Mouse (Mus musculus) G1E-ER4 (cell line): ENCODE measurements around the gene Pip4k2a. TPM values are rescaled to one million over a fixed set of nuclear protein-coding genes. Genes with fewer than 3 reads are reported as not detected.

ENCODE experiments used
- GATA1 ChIP-seq: IDR thresholded peaks from one replicate; pipeline ENCODE4 v1.8.0; 2012; ENCODE audit warnings: low read length, inconsistent platforms
- polyA plus RNA-seq: library from polyadenylated mRNA; stranded (reverse); fragments of >175 nt; gene quantifications from 2 replicates; pipeline ENCODE4 v1.2.3, GENCODE M21; 2012

Gene Pip4k2a
- polyA plus RNA-seq, 1 experiment, result 53.8 TPM

DNA sequence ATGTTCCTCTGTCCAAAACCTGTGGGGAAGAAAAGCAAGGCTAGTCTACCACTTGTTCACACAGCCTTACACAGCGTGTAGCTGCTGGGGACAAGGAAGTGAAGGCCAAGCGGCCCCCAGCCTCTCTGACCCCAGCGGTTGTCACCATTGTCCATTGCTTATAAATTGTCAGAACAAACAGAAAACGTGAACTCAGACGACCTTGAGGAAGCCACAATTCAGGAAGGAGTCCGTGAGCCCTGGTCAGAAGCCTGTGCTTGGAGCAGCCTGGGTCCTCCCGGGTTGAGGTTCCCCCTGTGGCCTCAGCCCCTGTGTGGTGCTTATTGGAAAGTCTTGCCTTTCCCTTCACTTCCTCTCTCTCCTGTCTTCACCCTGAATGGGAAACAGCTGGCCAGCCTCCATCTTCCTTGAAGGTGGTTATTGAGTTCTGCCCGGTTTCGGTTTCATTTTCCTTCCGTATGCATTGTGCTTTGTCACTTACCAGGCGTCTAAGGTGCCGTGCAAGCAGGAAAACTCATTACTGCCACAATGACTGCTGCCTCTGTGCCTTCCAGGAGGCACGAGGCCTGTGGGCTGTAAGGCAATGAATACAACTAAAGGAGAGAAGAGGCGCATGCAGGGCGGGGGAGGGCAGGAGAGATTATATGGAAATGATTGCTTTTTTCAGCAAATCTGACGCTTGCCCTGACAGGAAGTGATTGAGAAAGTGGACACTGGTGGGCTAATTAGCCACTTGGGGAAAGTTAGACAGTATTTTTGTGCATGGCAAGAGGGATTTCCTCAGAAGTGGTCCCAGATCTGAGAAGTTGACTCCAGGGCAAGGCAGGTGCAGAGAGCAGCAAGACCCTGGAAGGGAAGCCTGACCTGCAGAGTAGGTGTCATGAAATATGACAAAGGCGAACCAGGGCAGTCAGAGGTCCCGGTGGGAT, 176.2 kb downstream of the Pip4k2a start:
- TF ChIP-seq GATA1, result no peak

DNA sequence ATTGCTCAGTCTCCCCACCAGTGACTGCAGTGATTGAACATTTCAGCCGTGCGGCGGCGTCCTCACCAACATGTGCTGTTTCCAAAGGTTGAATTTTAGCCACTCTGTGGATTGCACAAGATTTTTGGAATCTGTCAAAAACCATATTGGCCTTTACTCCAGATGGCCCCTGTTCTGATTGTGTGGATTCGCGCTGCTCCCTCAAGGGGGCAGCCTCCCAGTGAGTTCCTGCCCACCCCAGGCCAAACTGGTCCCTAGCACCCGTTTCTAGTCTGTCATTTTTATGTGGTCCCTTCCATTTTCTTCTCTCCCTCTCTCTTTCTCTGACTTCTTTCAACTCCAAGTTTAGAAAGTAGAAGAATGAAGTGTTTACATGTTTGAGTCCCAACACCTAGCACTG, 178.4 kb downstream of the Pip4k2a start:
- no peak for TF ChIP-seq GATA1

DNA sequence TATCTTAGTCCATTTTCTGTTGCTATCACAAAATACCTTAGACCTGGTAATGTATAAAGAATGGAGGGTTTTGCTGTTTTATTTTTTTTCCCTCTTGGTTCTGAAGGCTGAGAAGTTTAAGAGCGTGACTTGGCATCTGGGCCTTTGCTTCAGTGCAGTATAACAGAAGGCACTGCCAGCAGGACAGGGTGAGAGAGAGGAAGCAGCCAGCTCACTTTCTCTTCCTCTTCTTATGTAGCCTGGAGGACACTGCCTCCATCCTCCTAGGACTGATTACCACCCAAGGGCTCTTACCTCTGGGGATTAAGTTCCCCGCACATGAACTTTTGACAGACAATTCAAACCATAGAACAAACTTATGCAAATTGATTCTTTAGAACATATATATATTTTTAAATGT, 181.9 kb downstream of the Pip4k2a start:
- TF ChIP-seq GATA1, result no peak

DNA sequence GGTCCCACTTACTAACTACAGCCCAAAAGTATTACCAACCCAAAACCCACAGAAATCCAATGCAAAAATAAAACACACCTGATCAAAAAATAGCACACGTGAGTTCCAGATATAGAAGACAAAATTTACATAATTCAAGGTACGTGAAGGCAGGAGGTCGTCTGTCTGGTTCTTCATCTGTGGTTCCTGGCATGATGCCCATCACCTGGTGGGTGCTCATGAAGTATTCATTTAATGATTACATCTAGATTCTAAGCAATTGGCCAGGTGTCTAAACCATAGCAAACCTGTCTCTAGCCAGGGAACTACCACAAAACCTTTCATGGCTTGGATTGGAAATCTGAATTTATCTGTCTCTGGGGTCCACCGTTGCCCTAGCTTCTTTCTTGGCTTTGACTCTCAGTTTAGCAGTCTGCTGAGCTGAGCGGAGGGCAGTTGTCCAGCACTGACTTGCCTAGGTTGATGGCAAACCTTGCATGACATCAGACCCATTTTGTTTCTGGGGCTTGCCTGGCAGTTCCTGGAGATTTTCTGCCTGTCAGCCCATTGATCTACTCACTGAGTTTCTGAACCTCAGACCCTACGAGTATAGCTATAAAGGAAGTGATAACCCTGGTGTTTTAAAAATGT, 182.5 kb downstream of the Pip4k2a start:
- TF ChIP-seq GATA1, result no peak

DNA sequence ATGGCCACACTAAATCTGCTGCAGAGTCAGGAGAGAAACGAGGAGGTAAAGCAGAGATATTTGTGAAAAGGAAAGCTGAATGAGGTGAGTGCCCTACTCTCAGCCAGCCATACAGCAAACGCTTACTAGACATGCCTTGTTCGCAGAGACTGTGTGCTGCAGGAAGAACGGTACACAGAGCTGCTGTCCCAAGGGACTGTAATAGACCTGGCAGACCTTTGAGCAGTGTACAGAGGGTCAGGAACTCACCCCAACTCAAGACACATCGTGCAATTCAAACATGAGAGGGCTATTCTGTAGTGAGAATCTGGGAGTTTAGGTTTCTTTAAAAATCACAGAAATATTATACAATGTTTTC, 183.5 kb downstream of the Pip4k2a start:
- no peak for TF ChIP-seq GATA1

DNA sequence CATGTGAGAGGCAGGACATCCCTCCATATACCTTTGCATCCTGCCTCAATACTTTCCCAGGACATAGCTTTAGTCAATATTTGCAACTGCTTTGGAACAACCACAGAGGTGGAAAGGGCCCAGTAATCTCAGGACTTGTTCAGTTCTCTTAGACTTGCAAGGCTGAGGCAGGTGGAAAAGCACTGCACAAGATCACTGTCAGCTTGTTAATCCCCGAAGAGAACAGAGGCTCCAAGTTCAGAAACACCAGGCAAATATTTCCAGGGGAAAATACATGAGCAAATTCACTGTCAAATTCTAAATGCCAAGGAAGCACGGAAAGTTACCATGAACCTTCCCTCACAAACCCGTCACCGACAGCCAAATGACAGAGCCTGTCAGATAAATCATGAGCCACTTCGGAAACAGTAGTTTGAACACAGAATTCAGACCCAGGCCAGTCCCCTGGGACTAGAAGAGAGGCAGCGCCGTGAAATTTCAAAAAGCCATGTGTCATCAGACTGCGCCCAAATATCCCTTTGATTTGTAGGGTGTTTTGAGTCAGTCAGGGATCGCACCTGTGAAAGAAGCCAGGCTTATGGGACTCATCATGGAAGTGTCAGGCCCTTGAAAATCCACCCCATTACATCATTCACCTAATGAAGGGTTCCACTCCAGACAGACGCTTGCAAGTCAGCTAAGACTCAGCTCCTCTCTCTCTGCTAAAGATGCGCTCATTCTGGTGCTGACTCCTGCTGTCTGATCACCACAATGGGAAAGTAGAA, 184.1 kb downstream of the Pip4k2a start:
- TF ChIP-seq GATA1, result no peak

DNA sequence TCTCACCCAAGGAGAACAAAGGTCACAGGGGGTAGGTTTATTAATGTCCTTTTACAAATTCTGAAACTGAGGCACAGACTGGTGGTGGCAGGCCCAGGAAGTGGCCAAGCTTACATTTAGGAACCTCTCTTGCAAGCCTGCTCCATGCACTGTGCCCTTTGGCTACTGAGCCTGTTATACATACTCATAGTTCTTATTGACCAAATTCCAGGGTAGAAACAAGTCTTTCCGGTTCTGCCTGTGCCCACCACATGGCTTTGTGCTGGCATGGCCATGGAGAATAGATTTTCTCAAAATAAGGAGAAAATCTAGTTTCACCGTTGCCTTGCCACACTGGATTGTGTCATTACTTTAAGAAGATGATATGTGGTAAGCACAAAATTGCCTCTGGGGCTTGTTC, 190.0 kb downstream of the Pip4k2a start:
- TF ChIP-seq GATA1, result no peak

DNA sequence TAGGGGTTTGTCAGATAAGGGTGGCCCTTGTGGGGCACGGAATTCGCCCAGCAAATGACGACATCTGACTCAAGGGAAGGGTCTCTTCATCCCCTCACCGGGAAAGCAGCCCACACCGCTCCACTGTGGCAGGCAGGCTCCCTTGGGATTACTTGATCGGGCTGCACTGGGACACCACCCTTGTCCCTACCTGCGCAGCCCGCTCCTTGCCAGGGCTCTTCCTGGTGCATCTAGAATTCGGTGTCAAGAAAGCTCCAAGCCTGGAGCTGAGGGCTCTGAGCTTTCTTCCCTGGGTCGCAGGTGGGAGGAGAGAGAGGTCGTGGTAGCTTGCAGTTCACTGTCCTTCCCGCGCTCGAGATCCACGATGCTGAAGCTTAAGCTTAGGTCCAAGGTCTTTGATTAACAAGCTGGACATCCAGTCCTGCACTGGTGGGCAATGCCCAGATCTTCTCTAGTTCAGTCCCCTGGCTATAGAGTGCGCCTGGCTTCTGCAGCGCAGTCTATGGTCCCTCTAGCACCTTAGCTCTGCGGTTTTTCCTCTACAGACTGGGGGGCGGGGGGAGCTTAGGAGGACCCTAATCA, 196.6 kb downstream of the Pip4k2a start:
- no peak for TF ChIP-seq GATA1

DNA sequence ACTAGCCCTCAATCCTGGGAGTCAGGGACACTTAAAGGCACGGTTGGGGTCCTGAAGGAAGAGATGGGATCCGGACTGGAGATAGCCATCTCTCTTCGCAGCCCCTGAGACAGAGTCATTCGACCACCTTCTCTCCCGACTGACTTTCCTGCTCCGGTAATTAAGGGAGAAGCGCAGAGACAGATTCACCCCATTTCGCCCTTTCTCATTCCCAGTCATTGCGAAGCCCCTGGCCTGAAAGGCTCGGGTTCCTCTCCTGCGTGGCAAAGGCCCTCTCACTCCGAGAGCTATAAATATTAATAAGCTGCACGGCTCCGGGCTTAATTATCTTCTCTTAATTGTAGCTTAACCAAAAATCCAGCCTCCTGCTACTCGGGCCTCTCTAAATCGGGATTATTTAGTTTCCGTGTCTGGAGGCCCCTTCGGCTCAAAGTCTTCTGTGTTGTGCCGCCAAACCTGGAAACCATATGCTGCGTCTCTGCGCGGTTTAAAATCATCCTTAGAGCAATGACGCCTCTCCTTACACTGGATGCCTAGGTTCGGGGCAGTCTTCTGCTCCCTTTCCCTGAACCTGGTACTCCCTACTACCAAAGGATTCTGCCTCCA, 197.2 kb downstream of the Pip4k2a start:
- no peak for TF ChIP-seq GATA1

DNA sequence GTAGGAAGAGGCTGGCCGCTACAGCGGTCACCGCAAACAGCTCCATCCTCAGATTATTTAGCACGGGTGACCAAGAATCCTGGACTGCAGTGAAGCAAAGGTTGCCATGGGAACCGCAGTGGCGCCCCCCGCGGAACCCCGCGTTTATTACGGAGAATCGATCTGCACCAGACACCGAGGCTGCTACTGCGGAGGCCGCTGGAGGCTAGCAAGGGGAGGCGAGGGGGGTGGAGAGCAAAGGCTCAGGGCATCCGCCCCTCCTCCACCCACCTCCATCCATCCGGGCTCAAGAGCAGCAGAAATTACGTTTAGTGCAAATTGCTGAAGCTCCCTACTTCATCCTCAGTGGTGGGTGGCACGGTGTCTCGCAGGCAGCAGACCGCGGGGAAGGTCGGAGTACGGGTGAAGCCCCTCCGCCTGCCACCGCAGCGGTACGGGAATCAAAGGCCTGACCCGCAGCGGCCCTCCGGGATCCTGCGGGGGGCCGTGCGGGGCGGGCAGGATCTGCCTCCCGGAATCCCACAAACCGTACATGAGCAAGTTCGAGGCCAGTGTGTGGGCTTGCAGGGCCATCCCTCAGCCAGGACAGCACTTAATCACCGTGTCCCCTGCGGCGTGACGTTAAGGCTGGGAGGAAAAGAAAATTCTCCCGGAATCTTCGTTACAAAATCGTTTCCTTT, 197.8 kb downstream of the Pip4k2a start:
- no peak for TF ChIP-seq GATA1

DNA sequence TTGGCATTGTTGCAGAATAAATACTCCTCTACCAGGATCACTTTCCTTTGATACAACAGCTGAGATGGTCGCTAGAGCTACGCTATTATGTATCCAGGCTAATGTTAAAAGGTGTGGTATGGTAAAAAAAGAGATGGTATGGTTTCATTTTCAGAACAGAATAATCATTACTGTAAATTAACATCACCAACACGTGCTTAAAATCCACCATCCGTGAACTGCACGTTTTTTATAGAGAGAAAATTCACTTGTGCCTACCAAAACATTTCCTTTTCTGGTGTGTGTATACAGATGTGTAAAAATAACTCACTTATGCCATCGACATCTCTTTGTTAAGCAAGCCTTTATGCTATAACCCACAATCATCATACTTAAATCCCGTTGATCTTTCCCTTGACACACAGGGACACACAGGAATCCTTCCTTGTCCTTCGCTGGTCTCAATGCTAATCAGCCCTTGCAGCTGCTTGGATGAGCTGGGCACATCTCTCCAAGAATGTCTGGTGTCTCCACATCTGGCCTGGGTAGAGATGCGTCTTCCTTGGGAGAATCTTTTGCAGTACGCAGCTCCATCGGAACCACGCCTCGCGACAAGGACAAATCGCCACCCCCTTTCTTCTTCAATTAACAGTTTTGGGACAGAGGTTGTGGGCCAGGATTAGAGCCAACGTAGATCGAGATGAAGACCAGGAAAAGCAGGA, 198.5 kb downstream of the Pip4k2a start:
- TF ChIP-seq GATA1, result no peak

DNA sequence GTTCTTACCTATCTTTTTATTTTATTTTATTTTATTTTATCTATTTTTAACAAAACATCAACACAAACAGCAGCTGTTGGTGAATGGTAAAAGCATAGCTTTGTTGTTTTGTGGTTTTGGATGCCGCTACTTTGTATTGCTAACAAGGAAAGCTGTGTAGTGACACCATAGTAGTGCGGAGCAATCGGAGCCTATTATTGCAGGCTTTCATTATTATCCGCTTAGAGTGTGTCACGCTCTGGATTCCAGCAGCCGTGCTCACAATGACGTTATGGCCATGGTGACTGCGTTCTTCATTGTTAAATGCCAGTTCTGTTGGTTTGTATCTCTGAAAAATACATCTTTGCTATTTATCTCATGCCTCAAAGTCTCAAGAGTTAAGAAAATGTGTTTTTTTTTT, 200.2 kb downstream of the Pip4k2a start:
- TF ChIP-seq GATA1, result no peak

DNA sequence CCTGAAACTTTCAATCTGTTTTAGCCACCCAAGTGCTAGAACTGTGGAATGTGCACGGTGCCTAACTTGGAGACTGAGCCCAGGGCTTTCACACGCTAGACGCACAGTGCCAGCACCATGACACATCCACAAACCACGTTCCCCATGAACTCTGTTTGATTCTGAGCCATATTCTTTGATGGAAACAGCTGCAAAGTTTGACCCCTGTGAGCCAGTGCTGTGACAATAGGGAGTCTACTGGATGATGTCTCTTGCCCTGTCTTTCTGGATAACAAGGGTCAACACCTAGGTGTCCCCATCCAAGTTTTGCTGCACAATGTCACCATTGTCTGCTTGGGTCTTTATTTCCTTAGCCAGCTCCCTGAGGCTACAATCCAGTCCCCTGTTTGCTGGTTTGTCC, 203.7 kb downstream of the Pip4k2a start:
- no peak for TF ChIP-seq GATA1

Other genes with a start within 250 kb of the Pip4k2a start
- gene 4930426L09Rik, start 217 bp upstream of the Pip4k2a start, polyA plus RNA-seq, result 0.31 and 0.32 TPM in 2 replicates
- not detected in 2 replicates for gene Armc3, start 201.2 kb upstream of the Pip4k2a start, polyA plus RNA-seq